Mouse (Mus musculus) cortical plate, adult 2 months (tissue): ENCODE measurements around the gene Cst6.

Experiments
- CTCF ChIP-seq: fragments of 200-500 bp; IDR thresholded peaks from 2 replicates; pipeline ENCODE4 v1.5.1; 2011; ENCODE audit warnings: mild to moderate bottlenecking, control low read depth, low read length; ENCODE audit not compliant: insufficient read depth; ENCODE audit errors: extremely low read depth
- POLR2A ChIP-seq: fragments of 200-500 bp; IDR thresholded peaks from 2 replicates; pipeline ENCODE4 v1.6.1; 2011; ENCODE audit warnings: mild to moderate bottlenecking, low read length, control low read depth; ENCODE audit not compliant: insufficient read depth; ENCODE audit errors: extremely low read depth

DNA sequence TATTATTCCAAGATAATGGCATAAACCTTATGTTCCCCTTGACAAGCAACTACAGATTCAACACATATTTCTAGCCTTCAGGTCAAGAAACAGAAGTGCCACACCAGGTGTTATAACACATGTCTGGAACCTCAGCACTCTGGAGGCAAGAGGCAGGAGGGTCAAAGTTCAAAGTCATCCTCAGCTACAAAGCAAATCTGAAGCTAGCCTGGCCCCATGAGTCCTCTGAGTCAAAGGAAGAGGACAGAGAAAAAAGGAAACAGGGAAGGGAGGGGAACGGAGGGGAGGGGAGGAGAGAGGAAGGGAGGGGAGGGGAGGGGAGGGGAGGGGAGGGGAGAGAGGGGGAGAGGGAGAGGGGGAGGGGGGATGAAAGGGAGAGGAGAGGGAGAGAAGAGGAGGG is 6.7 kb upstream of the Cst6 start:
- TF ChIP-seq POLR2A (no peak), CTCF (no peak)
